In the genomic region with DNA sequence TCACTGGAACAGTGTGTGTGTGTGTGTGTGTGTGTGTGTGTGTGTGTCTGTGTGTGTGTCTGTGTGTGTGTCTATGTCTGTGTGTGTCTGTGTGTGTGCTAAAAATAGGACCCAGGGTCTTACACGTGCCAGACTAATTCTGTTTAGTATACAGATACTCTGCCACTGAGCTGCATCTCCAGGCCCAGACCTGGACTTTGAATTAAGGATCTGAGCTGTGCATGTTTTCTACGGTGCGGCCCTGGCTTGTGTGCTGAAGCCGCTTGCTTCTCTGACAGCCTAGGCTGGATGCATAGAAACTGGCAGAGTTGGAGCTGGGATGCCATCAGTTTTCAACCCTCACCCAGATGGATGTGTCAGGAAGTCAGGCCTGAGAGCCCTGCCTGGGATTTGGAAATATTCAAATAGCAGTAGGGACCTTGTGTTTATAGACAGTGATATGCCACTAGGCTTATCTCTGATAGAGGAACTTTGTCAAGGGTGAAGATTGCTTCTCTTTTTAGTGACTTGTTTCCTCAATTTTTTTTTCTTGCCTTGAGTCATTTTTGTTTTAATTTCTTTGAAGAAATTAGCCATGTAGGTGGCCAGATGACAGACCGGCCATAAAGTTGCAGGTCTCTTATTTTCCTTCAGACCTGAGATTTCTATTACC, we compare ENCODE assay signal across 24 mouse cellular contexts. TPM values are rescaled to one million over a fixed set of nuclear protein-coding genes. Genes with fewer than 3 reads are reported as not detected.
A peak's percentile ranks its signal among the peaks of the same experiment; 100 is the strongest.
DNase-seq lines count a peak whose midpoint lies in the region; ATAC-seq and TF ChIP-seq lines count a peak whose summit lies in the region.
"Had no signal": no experiment of that assay in that cellular context is flagged by ENCODE, and none has a peak within 500 bp of the region (broad histone marks: within the 10 kb centered on the region; RNA-seq: fewer than 3 reads in every experiment).

No protein-coding gene starts in this region.

- H3K9me3 ChIP-seq in forebrain, embryonic 12.5 days, result no peaks in the 10 kb centered on the region
- H3K9me3 ChIP-seq in forebrain, embryonic 15.5 days, result no peaks in the 10 kb centered on the region
- no peaks in the 10 kb centered on the region for H3K9me3 ChIP-seq in heart, embryonic 15.5 days (replicated peaks)
- no peaks in the 10 kb centered on the region for H3K9me3 ChIP-seq in heart, embryonic 11.5 days (replicated peaks; ENCODE audit: control insufficient read depth, low read length)
- H3K9me3 ChIP-seq: embryonic facial prominence, embryonic 15.5 days; forebrain, embryonic 10.5 days; heart, embryonic 12.5 days; hindbrain, embryonic 10.5 days; intestine, embryonic 15.5 days had no signal

- TF ChIP-seq CTCF in testis, adult 2 months (IDR thresholded peaks at IDR 0.05; ENCODE audit: control insufficient read depth, insufficient read depth, insufficient replicate concordance, low read depth, low read length), result no peak

- H3K4me3 ChIP-seq in forebrain, embryonic 12.5 days (replicated peaks), result no peak overlapping the region
- no peak overlapping the region for H3K4me3 ChIP-seq in forebrain, embryonic 15.5 days
- H3K4me3 ChIP-seq in heart, embryonic 15.5 days, result no peak overlapping the region
- no peak overlapping the region for H3K4me3 ChIP-seq in heart, embryonic 11.5 days (ENCODE audit: low read depth, low read length)
- no peak overlapping the region for H3K4me3 ChIP-seq in testis, adult 2 months (ENCODE audit: control insufficient read depth, low read depth, low read length)
- H3K4me3 ChIP-seq: embryonic facial prominence, embryonic 15.5 days; erythroblast, embryonic 14.5 days; forebrain, embryonic 10.5 days; heart, embryonic 12.5 days; hindbrain, embryonic 10.5 days; intestine, embryonic 15.5 days had no signal

- no peak for DNase-seq in testis, postnatal 14 days (ENCODE audit: low spot score)
- DNase-seq in splenic B cell, adult 2 months (ENCODE audit: low read depth, low spot score), result peak; percentile 27
- DNase-seq in urinary bladder, postnatal 10 days (ENCODE audit: low spot score), result no peak
- DNase-seq: adrenal gland, postnatal 14 days; cerebellum, adult 2 months; cerebellum, postnatal 10 days; embryo, embryonic 11 days; gastrocnemius, postnatal 10 days had no signal

- H3K9ac ChIP-seq in forebrain, embryonic 12.5 days, result no peak overlapping the region
- no peak overlapping the region for H3K9ac ChIP-seq in forebrain, embryonic 15.5 days (replicated peaks)
- no peak overlapping the region for H3K9ac ChIP-seq in heart, embryonic 15.5 days
- H3K9ac ChIP-seq in heart, embryonic 11.5 days (ENCODE audit: low read depth, low read length), result no peak overlapping the region
- H3K9ac ChIP-seq: embryonic facial prominence, embryonic 15.5 days; heart, embryonic 12.5 days; hindbrain, embryonic 14.5 days; intestine, embryonic 15.5 days had no signal

- no peaks in the 10 kb centered on the region for H3K36me3 ChIP-seq in forebrain, embryonic 12.5 days (replicated peaks)
- H3K36me3 ChIP-seq in forebrain, embryonic 15.5 days, result no peaks in the 10 kb centered on the region
- H3K36me3 ChIP-seq in heart, embryonic 15.5 days, result no peaks in the 10 kb centered on the region
- no peaks in the 10 kb centered on the region for H3K36me3 ChIP-seq in heart, embryonic 11.5 days (ENCODE audit: control insufficient read depth, insufficient read depth, low read length)
- H3K36me3 ChIP-seq in testis, adult 2 months (ENCODE audit: control insufficient read depth, insufficient read depth, low read length), result no peaks in the 10 kb centered on the region
- no peaks in the 10 kb centered on the region for H3K36me3 ChIP-seq in splenic B cell, adult 2 months (ENCODE audit: control insufficient read depth, insufficient read depth, low read length, poor library complexity, severe bottlenecking)
- H3K36me3 ChIP-seq: embryonic facial prominence, embryonic 15.5 days; forebrain, embryonic 10.5 days; heart, embryonic 12.5 days; hindbrain, embryonic 10.5 days; intestine, embryonic 15.5 days had no signal

- H3K4me2 ChIP-seq in forebrain, embryonic 12.5 days, result no peak overlapping the region
- H3K4me2 ChIP-seq in forebrain, embryonic 15.5 days (replicated peaks), result no peak overlapping the region
- H3K4me2 ChIP-seq in heart, embryonic 15.5 days, result no peak overlapping the region
- H3K4me2 ChIP-seq in heart, embryonic 11.5 days, result no peak overlapping the region
- H3K4me2 ChIP-seq: embryonic facial prominence, embryonic 15.5 days; heart, embryonic 12.5 days; hindbrain, embryonic 14.5 days; intestine, embryonic 15.5 days had no signal

- no peak for ATAC-seq in forebrain, embryonic 12.5 days (ENCODE audit: low FRiP score)
- no peak for ATAC-seq in forebrain, embryonic 15.5 days (replicated peaks)
- ATAC-seq in heart, embryonic 15.5 days (replicated peaks; ENCODE audit: insufficient number of reproducible peaks, insufficient read depth, low FRiP score, low read depth), result no peak
- ATAC-seq in heart, embryonic 11.5 days (replicated peaks; ENCODE audit: insufficient number of reproducible peaks, low FRiP score, low TSS enrichment), result no peak
- ATAC-seq: activated CD4-positive, CD25-positive, alpha-beta regulatory T cell, adult 4 months; forebrain, embryonic 16.5 days; intestine, embryonic 15.5 days; Patski had no signal

- TF ChIP-seq POLR2A in testis, adult 2 months (IDR thresholded peaks at IDR 0.05; ENCODE audit: control insufficient read depth, low read depth, low read length), result no peak

- no peaks in the 10 kb centered on the region; the same call in 1 of the 2 replicates for H3K27me3 ChIP-seq in forebrain, embryonic 12.5 days
- no peaks in the 10 kb centered on the region for H3K27me3 ChIP-seq in forebrain, embryonic 15.5 days
- H3K27me3 ChIP-seq in heart, embryonic 15.5 days, result no peaks in the 10 kb centered on the region
- H3K27me3 ChIP-seq in heart, embryonic 11.5 days (ENCODE audit: control insufficient read depth, insufficient read depth, low read length), result no peaks in the 10 kb centered on the region
- no peaks in the 10 kb centered on the region for H3K27me3 ChIP-seq in testis, adult 2 months (ENCODE audit: control insufficient read depth, insufficient read depth, low read length)
- H3K27me3 ChIP-seq in splenic B cell, adult 2 months (ENCODE audit: control insufficient read depth, insufficient read depth, low read length, poor library complexity, severe bottlenecking), result no peaks in the 10 kb centered on the region
- H3K27me3 ChIP-seq: embryonic facial prominence, embryonic 15.5 days; heart, embryonic 12.5 days; intestine, embryonic 15.5 days; Patski had no signal

- H3K27ac ChIP-seq in forebrain, embryonic 12.5 days, result 0 out of 2 replicates have a peak overlapping the region, but pooled peaks have one; percentile 19
- no peak overlapping the region for H3K27ac ChIP-seq in forebrain, embryonic 15.5 days (replicated peaks)
- H3K27ac ChIP-seq in heart, embryonic 15.5 days, result peak overlapping the region; percentile 55; the same call in 1 of the 2 replicates
- H3K27ac ChIP-seq in heart, embryonic 11.5 days (ENCODE audit: low read depth, low read length), result no peak overlapping the region
- peak overlapping the region; percentile 49; the same call in 1 of the 2 replicates for H3K27ac ChIP-seq in testis, adult 2 months (ENCODE audit: control insufficient read depth, insufficient read depth, low read depth, low read length)
- H3K27ac ChIP-seq: embryonic facial prominence, embryonic 15.5 days; forebrain, embryonic 10.5 days; hindbrain, embryonic 10.5 days; hindbrain, embryonic 14.5 days; intestine, embryonic 15.5 days had no signal

- 80% methylated on average over 5 of the region's 5 CpGs for WGBS in forebrain, embryonic 12.5 days
- 63% methylated on average over 5 of the region's 5 CpGs for WGBS in forebrain, embryonic 15.5 days
- 58% methylated on average over 5 of the region's 5 CpGs for WGBS in heart, embryonic 15.5 days
- 58% methylated on average over 5 of the region's 5 CpGs for WGBS in heart, embryonic 11.5 days (ENCODE audit: insufficient replicate concordance)

- peaks cover 8% of the 10 kb centered on the region for H3K4me1 ChIP-seq in forebrain, embryonic 12.5 days
- peaks cover 2% of the 10 kb centered on the region; the same call in 1 of the 2 replicates for H3K4me1 ChIP-seq in forebrain, embryonic 15.5 days
- peaks cover 7% of the 10 kb centered on the region for H3K4me1 ChIP-seq in heart, embryonic 15.5 days (replicated peaks)
- peaks cover 4% of the 10 kb centered on the region; the same call in 1 of the 2 replicates for H3K4me1 ChIP-seq in heart, embryonic 11.5 days (ENCODE audit: control insufficient read depth, insufficient read depth, low read length)
- no peaks in the 10 kb centered on the region for H3K4me1 ChIP-seq in testis, adult 2 months (ENCODE audit: control insufficient read depth, insufficient read depth, low read length)
- H3K4me1 ChIP-seq: embryonic facial prominence, embryonic 15.5 days; hindbrain, embryonic 10.5 days; intestine, embryonic 15.5 days had no signal

RNA-seq across cellular contexts. Expression of a gene that starts 11.4 kb away (rescaled TPM):
- polyA plus RNA-seq in forebrain, embryonic 12.5 days (2016; fragmentation: Nextera tagmentation; extraction: Ambion mirVana), result 3.4 and 5.0 TPM in 2 replicates
- 2.0 and 2.5 TPM in 2 replicates for polyA plus RNA-seq in forebrain, embryonic 15.5 days (2015; fragmentation: Nextera tagmentation; extraction: Ambion mirVana)
- polyA plus RNA-seq in heart, embryonic 15.5 days (2015; fragmentation: Nextera tagmentation; extraction: Ambion mirVana), result 0.91 and 1.3 TPM in 2 replicates
- polyA plus RNA-seq in heart, embryonic 11.5 days (2014; fragmentation: Nextera tagmentation; extraction: Ambion mirVana), result 1.5 and 1.8 TPM in 2 replicates
- 0.79 and 1.0 TPM in 2 replicates for polyA plus RNA-seq in testis, adult 2 months (2012; rRNA removed)
- polyA plus RNA-seq: C2C12 had no signal

Comparison
In these comparisons a context has a peak if more than half of its experiments do, and no peak if none do; other contexts are left out.
1. H3K27ac ChIP-seq: peak in forebrain, embryonic 12.5 days (single experiment), heart, embryonic 15.5 days (single experiment) and testis, adult 2 months (single experiment); none in forebrain, embryonic 15.5 days (single experiment) and heart, embryonic 11.5 days (single experiment).